Mouse (Mus musculus) ES-Bruce4 (cell line): ENCODE results near the gene Psd4. TPM values are rescaled to one million over a fixed set of nuclear protein-coding genes. Genes with fewer than 3 reads are reported as not detected.

ENCODE experiments used
- H3K27ac ChIP-seq: 2 replicates; pipeline ENCODE4 v1.5.1; 2012; ENCODE audit warnings: low read length, inconsistent platforms; ENCODE audit not compliant: insufficient read depth
- H3K27me3 ChIP-seq: 2 replicates; pipeline ENCODE4 v1.6.1; 2012; ENCODE audit warnings: mild to moderate bottlenecking, low read length, inconsistent platforms; ENCODE audit not compliant: control insufficient read depth, poor library complexity, insufficient read depth, severe bottlenecking
- H3K36me3 ChIP-seq: 2 replicates; pipeline ENCODE4 v1.6.1; 2012; ENCODE audit warnings: inconsistent platforms, mild to moderate bottlenecking, low read length, moderate library complexity; ENCODE audit not compliant: control insufficient read depth, poor library complexity, insufficient read depth, severe bottlenecking
- H3K4me1 ChIP-seq: one replicate; pipeline ENCODE4 v1.8.1; 2011; ENCODE audit warnings: low read length; ENCODE audit not compliant: control insufficient read depth, insufficient read depth
- H3K4me3 ChIP-seq: 2 replicates; pipeline ENCODE4 v1.5.1; 2011; ENCODE audit warnings: low read depth, mild to moderate bottlenecking, low read length
- H3K9ac ChIP-seq: 2 replicates; pipeline ENCODE4 v1.6.1; 2012; ENCODE audit warnings: low read depth, mild to moderate bottlenecking, inconsistent platforms; ENCODE audit not compliant: poor library complexity, severe bottlenecking
- H3K9me3 ChIP-seq: replicated peaks from 2 replicates; pipeline ENCODE4 v1.6.1; 2012; ENCODE audit warnings: mild to moderate bottlenecking, low read length, inconsistent platforms; ENCODE audit not compliant: control insufficient read depth, poor library complexity, insufficient read depth, severe bottlenecking
- CTCF ChIP-seq: IDR thresholded peaks from one replicate; pipeline ENCODE4 v1.8.1; 2011; ENCODE audit warnings: low read depth, low read length
- EP300 ChIP-seq: IDR thresholded peaks from 2 replicates; pipeline ENCODE4 v1.6.1; 2011; ENCODE audit warnings: low read depth, low read length; ENCODE audit not compliant: insufficient read depth
- POLR2A ChIP-seq: IDR thresholded peaks from one replicate; pipeline ENCODE4 v1.8.1; 2011; ENCODE audit warnings: low read length; ENCODE audit not compliant: insufficient read depth
- polyA plus RNA-seq: library from polyadenylated mRNA; stranded (reverse); fragments of >200 nt; gene quantifications from 2 replicates; pipeline ENCODE4 v1.2.4, GENCODE M21; 2011; ENCODE audit warnings: low read depth; ENCODE audit not compliant: missing spikeins, insufficient read depth, insufficient read length

Gene Psd4
- polyA plus RNA-seq, 1 experiment = 3.6 TPM

GRCm38 (mm10) chr2:24434670-24435069 lies 67.3 kb downstream of the Psd4 start:
- no peaks in the 10 kb centered on the region for H3K27me3 ChIP-seq
- H3K36me3 ChIP-seq = no peaks in the 10 kb centered on the region
- no peak for TF ChIP-seq EP300
- TF ChIP-seq CTCF = no peak
- TF ChIP-seq POLR2A = no peak

GRCm38 (mm10) chr2:24435699-24436098 lies 68.3 kb downstream of the Psd4 start:
- Histone ChIP-seq H3K27ac (no peak overlapping the region), H3K4me1 (no peaks in the 10 kb centered on the region), H3K36me3 (no peaks in the 10 kb centered on the region), H3K9me3 (no peaks in the 10 kb centered on the region), H3K4me3 (no peak overlapping the region), H3K9ac (no peak overlapping the region), H3K27me3 (no peaks in the 10 kb centered on the region)
- TF ChIP-seq EP300 (no peak), CTCF (no peak), POLR2A (no peak)

More at GRCm38 (mm10) chr2:24434670-24435069, 67.3 kb downstream of the Psd4 start:
- Histone ChIP-seq H3K9me3 (no peaks in the 10 kb centered on the region), H3K27ac (no peak overlapping the region), H3K4me3 (no peak overlapping the region), H3K9ac (no peak overlapping the region), H3K4me1 (no peaks in the 10 kb centered on the region)

- H3K9me3 ChIP-seq = no peaks in the 10 kb centered on the region
- TF ChIP-seq EP300 (no peak), CTCF (no peak), POLR2A (no peak)
- H3K27ac ChIP-seq = no peak overlapping the region
- no peaks in the 10 kb centered on the region for H3K36me3 ChIP-seq
- H3K4me3 ChIP-seq = no peak overlapping the region
- peaks cover 4% of the 10 kb centered on the region for H3K4me1 ChIP-seq
- H3K9ac ChIP-seq = no peak overlapping the region
- H3K27me3 ChIP-seq = no peaks in the 10 kb centered on the region
These were observed 72.7 kb downstream of the Psd4 start for GRCm38 (mm10) chr2:24440056-24440455.

- TF ChIP-seq CTCF (no peak), EP300 (no peak), POLR2A (no peak)
- no peak overlapping the region for H3K27ac ChIP-seq
- H3K9me3 ChIP-seq = no peaks in the 10 kb centered on the region
- H3K27me3 ChIP-seq = no peaks in the 10 kb centered on the region; the same call in 1 of the 2 replicates
- peaks cover 4% of the 10 kb centered on the region for H3K4me1 ChIP-seq
- no peak overlapping the region for H3K9ac ChIP-seq
- no peaks in the 10 kb centered on the region for H3K36me3 ChIP-seq
- H3K4me3 ChIP-seq = no peak overlapping the region
These were observed 74.5 kb downstream of the Psd4 start for GRCm38 (mm10) chr2:24441899-24442298.

DNA sequence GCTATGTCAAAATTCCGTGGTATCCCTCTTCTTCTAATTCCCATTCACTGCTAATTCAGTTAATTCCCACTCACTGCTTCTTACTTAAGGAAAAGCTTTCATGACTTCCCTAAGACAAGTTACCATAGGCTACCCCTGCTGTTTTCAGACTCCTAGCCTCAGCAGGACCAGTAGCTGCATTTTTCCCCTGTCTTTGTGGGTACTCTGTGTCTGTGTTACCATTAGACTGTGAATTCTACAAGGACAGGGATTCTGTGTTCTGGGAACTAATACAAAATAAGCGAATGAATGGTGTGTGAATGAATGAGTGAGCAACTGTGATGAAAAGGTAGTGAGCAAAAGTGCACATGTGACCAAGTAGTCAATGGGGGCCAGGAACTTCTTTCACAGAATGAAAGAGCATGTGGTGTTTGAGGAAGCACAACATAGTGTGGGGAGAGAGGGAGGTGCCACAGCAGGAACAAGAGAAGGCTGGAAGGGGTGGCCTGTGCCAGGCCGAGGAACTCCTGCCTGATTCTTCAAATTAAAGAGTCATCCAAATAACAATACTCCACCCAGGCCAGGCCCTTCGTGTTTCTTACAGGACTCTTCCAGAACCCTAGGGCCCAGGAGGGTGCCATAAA lies 75.0 kb downstream of the Psd4 start:
- H3K27ac ChIP-seq = no peak overlapping the region
- H3K36me3 ChIP-seq = no peaks in the 10 kb centered on the region
- TF ChIP-seq CTCF (no peak), EP300 (no peak), POLR2A (no peak)
- H3K9me3 ChIP-seq = no peaks in the 10 kb centered on the region
- H3K4me3 ChIP-seq = no peak overlapping the region
- no peak overlapping the region for H3K9ac ChIP-seq
- H3K27me3 ChIP-seq = no peaks in the 10 kb centered on the region; the same call in 1 of the 2 replicates
- peaks cover 4% of the 10 kb centered on the region for H3K4me1 ChIP-seq

- H3K27ac ChIP-seq = no peak overlapping the region
- H3K4me1 ChIP-seq = peaks cover 4% of the 10 kb centered on the region
- H3K4me3 ChIP-seq = no peak overlapping the region
- H3K9me3 ChIP-seq = no peaks in the 10 kb centered on the region
- H3K27me3 ChIP-seq = no peaks in the 10 kb centered on the region; the same call in 1 of the 2 replicates
- no peak for TF ChIP-seq POLR2A
- TF ChIP-seq EP300 = 0 out of 2 replicates have a peak, but pooled peaks have one; percentile 29
- no peak for TF ChIP-seq CTCF
- H3K36me3 ChIP-seq = no peaks in the 10 kb centered on the region
- no peak overlapping the region for H3K9ac ChIP-seq
These were observed 75.9 kb downstream of the Psd4 start for GRCm38 (mm10) chr2:24443256-24443790.
